Mouse (Mus musculus) WW6 (cell line): Measurements from ENCODE around the gene Slc17a4.

Experiments used
- DNase-seq: peaks from one replicate; pipeline ENCODE4 v3.0.0-alpha.2; 2013; ENCODE audit warnings: low read depth, low spot score

The Slc17a4 gene

GRCm38 (mm10) chr13:23892592-23893268 lies 22.1 kb downstream of the Slc17a4 start:
- DNase-seq = no peak

DNA sequence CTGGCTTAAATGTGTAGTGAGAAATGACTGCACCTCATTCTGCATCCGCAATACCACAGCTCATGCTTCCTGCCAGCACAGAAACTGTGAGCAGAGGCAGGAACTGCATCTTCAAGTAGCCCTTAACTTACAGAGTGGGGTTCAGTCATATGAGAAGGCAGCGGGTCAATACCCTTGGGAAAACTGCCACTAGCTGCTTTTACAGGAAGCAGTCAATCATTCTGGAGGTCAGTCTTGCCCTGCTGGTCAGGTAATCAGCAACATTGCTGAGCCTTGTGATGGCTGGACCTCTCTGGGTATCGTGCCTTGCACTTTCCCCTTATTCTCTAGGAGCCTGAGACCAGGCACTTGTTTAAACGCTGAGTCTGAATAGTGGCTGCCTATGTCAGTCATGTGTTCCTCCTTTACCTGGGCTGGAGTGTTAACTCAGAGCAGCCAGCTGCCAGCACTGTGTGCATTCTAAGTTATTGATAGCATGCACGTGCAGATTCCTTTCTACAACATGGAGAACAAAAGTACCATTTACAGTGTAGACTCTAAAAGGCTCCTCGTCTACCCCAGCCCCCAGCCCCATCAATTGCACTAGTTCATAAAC lies 25.7 kb downstream of the Slc17a4 start:
- DNase-seq = no peak

GRCm38 (mm10) chr13:23887026-23887725 lies 27.6 kb downstream of the Slc17a4 start:
- no peak for DNase-seq

DNA sequence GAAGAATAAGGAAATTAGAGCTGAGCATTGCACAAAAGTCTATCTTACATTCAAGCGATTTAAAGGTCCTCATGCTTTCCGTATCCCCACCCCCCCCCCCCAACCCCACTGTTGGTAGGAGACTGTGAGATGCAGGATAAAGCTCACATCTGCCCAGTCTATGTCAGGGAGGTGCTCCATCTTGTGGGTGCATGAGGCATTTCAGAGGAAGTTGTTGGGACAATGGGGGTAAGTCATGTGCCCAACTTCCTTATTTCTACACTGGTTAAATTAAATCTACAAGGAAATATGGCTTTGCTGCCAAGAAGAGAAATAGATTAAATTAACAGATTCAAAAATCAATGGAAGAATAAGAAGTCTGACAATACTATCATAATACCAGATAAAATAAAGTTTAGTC lies 29.3 kb downstream of the Slc17a4 start:
- DNase-seq = no peak

- DNase-seq = no peak
Observed at GRCm38 (mm10) chr13:23879636-23880035, 35.2 kb downstream of the Slc17a4 start.

DNA sequence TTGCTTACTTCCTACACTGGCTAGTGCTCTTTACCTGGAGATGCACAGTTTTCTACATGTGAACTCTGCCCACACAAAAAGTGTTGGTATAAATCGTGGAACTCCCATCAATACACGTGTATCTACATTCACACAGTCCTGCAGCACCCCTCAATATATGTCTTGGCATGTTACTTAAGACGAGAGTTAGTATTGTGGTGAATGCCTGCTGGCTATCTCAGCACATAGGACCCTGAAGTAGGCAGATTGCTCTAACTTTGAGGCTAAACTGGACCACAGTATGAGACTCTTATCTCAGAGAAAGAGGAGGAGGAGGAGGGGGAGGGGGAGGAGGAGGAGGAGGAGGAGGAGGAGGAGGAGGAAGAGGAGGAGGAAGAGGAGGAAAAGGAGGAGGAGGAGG lies 35.7 kb downstream of the Slc17a4 start:
- DNase-seq = no peak

- DNase-seq = no peak
Observed at GRCm38 (mm10) chr13:23873141-23873540, 41.7 kb downstream of the Slc17a4 start.

GRCm38 (mm10) chr13:23869996-23870395 lies 44.8 kb downstream of the Slc17a4 start:
- DNase-seq = no peak

GRCm38 (mm10) chr13:23868790-23869533 lies 45.8 kb downstream of the Slc17a4 start:
- DNase-seq = no peak

DNA sequence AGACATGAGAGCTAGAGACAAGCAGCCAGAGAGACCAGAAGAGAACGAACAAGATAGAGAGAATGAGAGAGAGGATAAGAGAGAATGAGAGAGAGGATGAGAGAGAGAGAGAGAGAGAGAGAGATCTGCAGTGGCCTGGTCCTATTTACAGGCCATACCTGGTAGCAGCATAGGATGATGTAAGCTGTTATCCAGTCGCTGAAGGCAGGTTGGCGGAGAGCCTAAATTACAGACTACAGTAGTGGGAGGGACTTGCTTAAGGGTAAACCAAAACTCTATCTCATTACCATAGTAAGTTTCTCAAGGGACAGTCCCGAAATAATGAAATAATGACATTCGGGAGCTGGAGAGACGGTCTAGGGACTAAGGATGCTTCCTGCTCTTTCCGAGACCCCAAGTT lies 47.4 kb downstream of the Slc17a4 start, which contains the start of gene Slc17a1:
TSS of gene Slc17a1 (plus strand) at position 346 of the 400 bp plus-strand sequence.
- no peak for DNase-seq

GRCm38 (mm10) chr13:23867000-23867399 lies 47.8 kb downstream of the Slc17a4 start:
- DNase-seq = no peak

DNA sequence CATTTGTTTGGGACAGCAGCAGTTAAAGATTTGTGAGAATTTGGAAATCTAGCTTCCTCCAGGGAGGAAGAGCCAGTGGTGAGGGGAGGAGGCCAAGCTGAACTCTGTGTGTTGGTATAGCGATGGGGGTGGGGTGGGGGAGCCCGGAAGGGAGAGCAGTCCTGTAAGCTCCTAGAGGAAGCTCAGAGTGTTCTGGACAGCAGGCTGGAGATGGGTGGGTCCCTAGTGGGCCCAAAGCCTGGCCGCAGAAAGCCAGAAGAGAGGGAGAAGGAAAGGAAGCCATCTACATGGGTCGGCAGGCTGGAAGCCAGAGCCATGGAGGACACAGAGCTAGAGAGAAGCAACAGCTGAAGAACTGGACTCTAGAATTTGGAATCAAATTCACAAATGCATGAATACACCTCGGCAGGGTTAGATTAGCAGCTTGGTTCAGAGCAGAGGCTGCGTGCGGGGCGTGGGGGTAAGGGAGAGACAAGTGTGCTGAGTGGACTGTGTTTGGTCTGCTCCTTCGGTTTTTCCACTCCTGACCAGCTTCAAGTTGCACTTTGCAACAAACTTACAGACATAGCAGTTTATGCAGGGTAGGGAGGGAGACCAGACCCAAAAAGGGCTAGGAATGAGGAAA lies 48.6 kb downstream of the Slc17a4 start:
- DNase-seq = no peak

DNA sequence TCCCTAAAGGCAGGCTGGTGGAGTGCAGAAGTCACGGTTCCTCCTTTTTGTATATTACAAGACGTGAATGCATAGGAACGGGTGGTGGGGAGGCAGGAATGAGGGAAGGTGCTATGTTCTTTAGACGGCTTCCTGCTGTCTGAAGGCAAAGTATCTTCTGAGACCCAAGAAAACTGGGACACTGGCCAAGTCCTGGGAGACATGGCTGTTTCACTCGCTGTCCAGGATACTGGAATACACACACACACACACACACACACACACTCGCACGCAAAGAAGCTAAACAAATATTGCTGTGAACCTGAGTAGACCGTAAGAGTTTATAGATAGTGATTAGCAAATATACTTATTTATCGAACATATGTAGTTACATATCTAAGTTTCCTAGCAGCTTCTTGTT lies 50.1 kb downstream of the Slc17a4 start:
- no peak for DNase-seq

DNA sequence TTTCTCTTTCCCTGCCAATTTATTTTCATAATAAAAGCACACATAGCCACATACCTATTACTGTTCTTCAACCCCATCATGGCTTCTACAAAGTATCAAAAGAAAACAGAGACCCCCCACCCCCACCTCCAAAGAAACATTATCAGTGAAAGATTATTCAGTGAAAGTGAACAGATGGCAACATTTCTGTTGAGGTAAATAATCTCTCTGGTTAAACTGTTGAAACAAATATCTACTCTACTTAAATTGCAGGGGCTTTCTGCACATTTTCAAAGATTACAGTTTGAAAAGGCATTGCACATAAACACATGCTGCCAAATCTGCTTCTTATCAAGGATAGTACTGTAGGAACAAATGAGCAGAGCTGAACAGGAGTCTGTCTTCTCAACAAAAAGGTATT lies 53.0 kb downstream of the Slc17a4 start:
- DNase-seq = no peak

- no peak for DNase-seq
Observed at GRCm38 (mm10) chr13:23856401-23856800, 58.4 kb downstream of the Slc17a4 start.

DNA sequence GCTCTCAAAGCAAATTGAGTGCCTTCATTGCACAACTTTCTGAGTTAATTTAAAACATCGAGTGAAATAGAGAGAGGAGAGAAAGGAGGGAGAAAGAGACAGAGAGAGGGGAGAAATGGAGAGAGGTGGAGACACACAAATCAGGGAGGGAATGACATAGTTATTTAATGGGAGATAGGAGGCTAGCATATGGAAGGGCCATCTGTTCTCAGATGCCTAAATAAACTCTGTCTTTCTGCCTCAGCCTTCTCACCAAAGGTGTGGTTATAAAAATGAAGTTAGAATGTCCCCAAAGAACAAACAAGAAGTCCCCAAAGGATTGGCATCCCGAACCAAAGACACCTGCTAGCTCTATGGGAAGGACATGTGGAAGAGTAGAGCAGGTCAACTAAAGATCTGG lies 65.5 kb downstream of the Slc17a4 start:
- no peak for DNase-seq
